In genomic region chr6:140799435-140800040, GRCm38 (mm10) we compare ENCODE assay signal across 21 mouse cellular contexts.
DNase-seq lines count a peak whose midpoint lies in the region; ATAC-seq and TF ChIP-seq lines count a peak whose summit lies in the region.
"Had no signal": no experiment of that assay in that cellular context is flagged by ENCODE, and none has a peak within 500 bp of the region (broad histone marks: within the 10 kb centered on the region; RNA-seq: fewer than 3 reads in every experiment).

No protein-coding gene starts in this region.

- 90% methylated on average over 16 of the region's 16 CpGs for WGBS in midbrain, postnatal 0 days

- no peak overlapping the region for H3K27ac ChIP-seq in midbrain, postnatal 0 days (ENCODE audit: low read depth, low read length)
- H3K27ac ChIP-seq: forebrain, embryonic 10.5 days; heart, embryonic 10.5 days; hindbrain, embryonic 14.5 days; neural tube, embryonic 15.5 days had no signal

- H3K4me3 ChIP-seq in midbrain, postnatal 0 days (ENCODE audit: low read depth, low read length): no peak overlapping the region
- H3K4me3 ChIP-seq: forebrain, embryonic 10.5 days; heart, embryonic 10.5 days; neural tube, embryonic 15.5 days had no signal

- TF ChIP-seq CTCF in midbrain, postnatal 0 days (IDR thresholded peaks at IDR 0.05): no peak

- no peaks in the 10 kb centered on the region for H3K27me3 ChIP-seq in midbrain, postnatal 0 days (ENCODE audit: insufficient read depth, low read length)
- H3K27me3 ChIP-seq: neural tube, embryonic 15.5 days had no signal

- H3K9me3 ChIP-seq in midbrain, postnatal 0 days (ENCODE audit: low read length): no peaks in the 10 kb centered on the region
- H3K9me3 ChIP-seq: forebrain, embryonic 10.5 days; heart, embryonic 10.5 days; neural tube, embryonic 15.5 days had no signal

- H3K4me2 ChIP-seq in midbrain, postnatal 0 days (ENCODE audit: low read depth, low read length, poor library complexity, severe bottlenecking): no peak overlapping the region
- H3K4me2 ChIP-seq: hindbrain, embryonic 14.5 days; midbrain, embryonic 11.5 days; neural tube, embryonic 15.5 days had no signal

- H3K9ac ChIP-seq in midbrain, postnatal 0 days (replicated peaks; ENCODE audit: low read length, poor library complexity, severe bottlenecking): no peak overlapping the region
- H3K9ac ChIP-seq: forebrain, postnatal 0 days; hindbrain, embryonic 14.5 days; neural tube, embryonic 15.5 days had no signal

- no peaks in the 10 kb centered on the region for H3K4me1 ChIP-seq in midbrain, postnatal 0 days (ENCODE audit: insufficient read depth, low read length)
- H3K4me1 ChIP-seq: forebrain, embryonic 10.5 days; heart, embryonic 10.5 days; neural tube, embryonic 15.5 days had no signal

- H3K36me3 ChIP-seq in midbrain, postnatal 0 days (ENCODE audit: insufficient read depth, low read length): no peaks in the 10 kb centered on the region
- H3K36me3 ChIP-seq: forebrain, embryonic 10.5 days; heart, embryonic 10.5 days; neural tube, embryonic 15.5 days had no signal

- no peak for DNase-seq in cerebellum, postnatal 4 days (ENCODE audit: low spot score in 2 of 2)
- peak; percentile 85 for DNase-seq in brain, adult 2 months (ENCODE audit: low read depth, low spot score)
- DNase-seq in cerebellum, adult 9-10 months: peak; percentile 70
- DNase-seq in lung, postnatal 10 days: peak; percentile 11
- DNase-seq in layer of hippocampus, adult 11-12 months (ENCODE audit: low spot score): no peak
- no peak for DNase-seq in embryo, embryonic 10.5 days (ENCODE audit: low spot score)
- no peak for DNase-seq in midbrain, postnatal 0 days (ENCODE audit: low spot score)
- DNase-seq: adrenal gland, postnatal 25 days; forebrain, postnatal 0 days; heart, postnatal 4 days; kidney, adult 2 months; kidney, postnatal 10 days; right cerebral cortex, adult 18-20 months; thymus, adult 18-20 months had no signal

- peak; percentile 98 for ATAC-seq in cerebellum, adult (ENCODE audit: insufficient number of reproducible peaks, low FRiP score, low TSS enrichment)
- ATAC-seq in midbrain, postnatal 0 days (ENCODE audit: low FRiP score): no peak
- ATAC-seq: forebrain, postnatal 0 days; inflammation-experienced regulatory T-cells, adult 6 months had no signal

Comparison
In these comparisons a context has a peak if more than half of its experiments do, and no peak if none do; other contexts are left out.
1. DNase-seq: peak in brain, adult 2 months (single experiment), cerebellum, adult 9-10 months (single experiment) and lung, postnatal 10 days (single experiment); none in cerebellum, postnatal 4 days (0 of 2), layer of hippocampus, adult 11-12 months (single experiment), embryo, embryonic 10.5 days (single experiment) and midbrain, postnatal 0 days (single experiment).